Mouse (Mus musculus) lung, embryonic 16.5 days (tissue): ENCODE data around the gene Nhs. TPM values are rescaled to one million over a fixed set of nuclear protein-coding genes. Genes with fewer than 3 reads are reported as not detected.

Source experiments
- ATAC-seq: fragments of 200-750 bp; cut with Nextera tagmentation; 2 replicates; pipeline ENCODE4 v1.8.0; 2017; ENCODE audit warnings: low read depth, mild to moderate bottlenecking, moderate library complexity
- H3K27ac ChIP-seq: fragments of 300-500 bp; sonication (generic); 2 replicates; pipeline ENCODE4 v1.5.1; 2014; ENCODE audit warnings: mild to moderate bottlenecking, control low read depth, low read length
- H3K27me3 ChIP-seq: fragments of 300-500 bp; sonication (generic); 2 replicates; pipeline ENCODE4 v1.6.1; 2014; ENCODE audit warnings: low read depth, low read length, mixed read lengths; ENCODE audit not compliant: control insufficient read depth, insufficient read depth
- H3K36me3 ChIP-seq: fragments of 300-500 bp; sonication (generic); 2 replicates; pipeline ENCODE4 v1.6.1; 2014; ENCODE audit warnings: low read length; ENCODE audit not compliant: control insufficient read depth, insufficient read depth
- H3K4me1 ChIP-seq: fragments of 300-500 bp; sonication (generic); replicated peaks from 2 replicates; pipeline ENCODE4 v1.6.1; 2014; ENCODE audit warnings: low read length, mixed read lengths; ENCODE audit not compliant: control insufficient read depth, insufficient read depth
- H3K4me2 ChIP-seq: fragments of 300-500 bp; sonication (generic); 2 replicates; pipeline ENCODE4 v1.6.1; 2014; ENCODE audit warnings: low read depth, low read length, control low read depth
- H3K4me3 ChIP-seq: fragments of 300-500 bp; sonication (generic); 2 replicates; pipeline ENCODE4 v1.5.1; 2014; ENCODE audit warnings: mild to moderate bottlenecking, low read length, control low read depth
- H3K9ac ChIP-seq: fragments of 300-500 bp; sonication (generic); 2 replicates; pipeline ENCODE4 v1.6.1; 2014; ENCODE audit warnings: low read length, control low read depth
- H3K9me3 ChIP-seq: fragments of 300-500 bp; sonication (generic); 2 replicates; pipeline ENCODE4 v1.6.1; 2016; ENCODE audit warnings: low read length; ENCODE audit not compliant: control insufficient read depth
- WGBS: fragments of 180-500 bp; shearing (Covaris S2); extraction: QIAGEN DNeasy Blood & Tissue Kit; methylation state at CpG from one replicate; pipeline ENCODE4 v1.1.7; 2014; 5-methylcytosine and 5-hydroxymethylcytosine counted together
- polyA plus RNA-seq: library from polyadenylated mRNA; unstranded; fragments of >200 nt; fragmentation: Nextera tagmentation; extraction: Ambion mirVana; gene quantifications from 2 replicates; pipeline ENCODE4 v1.2.1, GENCODE M21; 2015

Gene Nhs
- polyA plus RNA-seq, 1 experiment from 2014 or later = 1.0 TPM

GRCm38 (mm10) chrX:162044109-162044508 lies 115.4 kb downstream of the Nhs start:
- no peak overlapping the region for H3K4me2 ChIP-seq
- no peaks in the 10 kb centered on the region for H3K27me3 ChIP-seq
- no peaks in the 10 kb centered on the region for H3K9me3 ChIP-seq
- H3K27ac ChIP-seq = no peak overlapping the region
- no peak overlapping the region for H3K4me3 ChIP-seq
- no peak for ATAC-seq
- H3K4me1 ChIP-seq = no peaks in the 10 kb centered on the region
- H3K36me3 ChIP-seq = no peaks in the 10 kb centered on the region
- no peak overlapping the region for H3K9ac ChIP-seq

GRCm38 (mm10) chrX:162025210-162025953 lies 134.1 kb downstream of the Nhs start:
- H3K4me3 ChIP-seq = no peak overlapping the region
- peaks cover 3% of the 10 kb centered on the region; the same call in 1 of the 2 replicates for H3K4me1 ChIP-seq
- no peak for ATAC-seq
- 35% methylated on average over 13 of the region's 13 CpGs for WGBS
- 0 out of 2 replicates have a peak overlapping the region, but pooled peaks have one; percentile 3 for H3K4me2 ChIP-seq
- H3K27ac ChIP-seq = no peak overlapping the region
- H3K27me3 ChIP-seq = peaks cover 15% of the 10 kb centered on the region
- H3K36me3 ChIP-seq = no peaks in the 10 kb centered on the region
- no peaks in the 10 kb centered on the region for H3K9me3 ChIP-seq
- H3K9ac ChIP-seq = no peak overlapping the region

- Histone ChIP-seq H3K36me3 (no peaks in the 10 kb centered on the region), H3K9me3 (no peaks in the 10 kb centered on the region), H3K4me3 (no peak overlapping the region), H3K27me3 (peaks cover 15% of the 10 kb centered on the region), H3K4me1 (peaks cover 3% of the 10 kb centered on the region; the same call in 1 of the 2 replicates), H3K27ac (no peak overlapping the region), H3K4me2 (no peak overlapping the region), H3K9ac (no peak overlapping the region)
- no peak for ATAC-seq
- WGBS = 67% methylated on average over 3 of the region's 3 CpGs
Observed at GRCm38 (mm10) chrX:162021724-162022123, 137.8 kb downstream of the Nhs start.

GRCm38 (mm10) chrX:162020039-162020566 lies 139.4 kb downstream of the Nhs start:
- H3K9me3 ChIP-seq = no peaks in the 10 kb centered on the region
- no peaks in the 10 kb centered on the region for H3K36me3 ChIP-seq
- no peak overlapping the region for H3K9ac ChIP-seq
- no peak overlapping the region for H3K4me2 ChIP-seq
- no peak overlapping the region for H3K4me3 ChIP-seq
- H3K27ac ChIP-seq = no peak overlapping the region
- H3K4me1 ChIP-seq = no peaks in the 10 kb centered on the region
- no peak for ATAC-seq
- peaks cover 17% of the 10 kb centered on the region for H3K27me3 ChIP-seq
- WGBS = 70% methylated on average over 3 of the region's 3 CpGs

DNA sequence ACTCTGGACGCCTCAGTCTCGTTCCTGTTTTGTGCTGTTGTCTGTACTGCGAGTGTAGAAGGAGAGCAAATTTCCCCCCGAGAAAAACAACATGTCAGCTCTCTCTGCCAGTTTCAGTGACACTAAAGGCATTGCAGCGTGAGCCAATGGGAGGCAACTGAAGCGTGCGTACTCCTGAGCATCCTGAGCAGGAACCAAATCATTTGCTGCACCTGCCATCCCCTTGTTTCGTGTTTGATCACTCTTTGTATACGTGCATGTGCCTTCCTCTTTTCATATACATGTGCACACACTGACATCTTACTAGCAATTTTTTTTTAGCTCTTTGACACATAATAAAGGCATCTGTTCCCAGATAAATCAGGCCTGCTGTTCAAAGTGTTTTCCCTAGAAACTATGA lies 142.1 kb downstream of the Nhs start:
- H3K27me3 ChIP-seq = peaks cover 21% of the 10 kb centered on the region

GRCm38 (mm10) chrX:162012570-162012969 lies 147.0 kb downstream of the Nhs start:
- Histone ChIP-seq H3K9ac (no peak overlapping the region), H3K4me2 (no peak overlapping the region), H3K27me3 (peaks cover 14% of the 10 kb centered on the region), H3K4me3 (no peak overlapping the region), H3K36me3 (no peaks in the 10 kb centered on the region), H3K27ac (no peak overlapping the region), H3K9me3 (no peaks in the 10 kb centered on the region), H3K4me1 (no peaks in the 10 kb centered on the region)
- 45% methylated on average over 4 of the region's 4 CpGs for WGBS
- peak; percentile 66; the same call in 1 of the 2 replicates for ATAC-seq

More for the DNA sequence above, 142.1 kb downstream of the Nhs start:
- H3K4me3 ChIP-seq = no peak overlapping the region
- H3K9me3 ChIP-seq = no peaks in the 10 kb centered on the region
- no peak overlapping the region for H3K4me2 ChIP-seq
- H3K27ac ChIP-seq = no peak overlapping the region
- ATAC-seq = no peak
- H3K36me3 ChIP-seq = no peaks in the 10 kb centered on the region
- WGBS = 53% methylated on average over 9 of the region's 9 CpGs
- H3K4me1 ChIP-seq = no peaks in the 10 kb centered on the region
- no peak overlapping the region for H3K9ac ChIP-seq

DNA sequence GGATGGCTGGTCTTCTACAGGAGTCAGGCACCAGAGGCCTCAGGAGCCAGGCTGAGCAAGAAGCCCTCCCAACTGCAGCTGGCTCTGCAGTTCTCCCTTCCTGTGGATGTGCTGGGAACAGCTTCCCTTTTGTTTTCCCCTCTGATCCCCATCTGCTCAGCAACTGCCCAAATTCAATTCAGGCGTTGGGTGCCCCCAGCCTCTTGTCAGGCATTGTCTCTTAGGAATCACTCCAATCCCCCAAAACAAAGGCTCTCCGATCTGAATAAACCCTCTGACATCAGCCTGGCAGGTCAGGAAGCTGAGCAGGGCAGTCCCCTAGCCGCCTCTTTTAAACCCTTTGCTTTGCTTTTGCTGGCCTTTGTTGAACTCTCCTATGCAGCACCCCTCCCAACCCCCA lies 149.7 kb downstream of the Nhs start:
- WGBS = 41% methylated on average over 3 of the region's 3 CpGs
- Histone ChIP-seq H3K4me3 (no peak overlapping the region), H3K4me2 (no peak overlapping the region), H3K36me3 (no peaks in the 10 kb centered on the region), H3K27me3 (peaks cover 10% of the 10 kb centered on the region), H3K9ac (no peak overlapping the region), H3K4me1 (no peaks in the 10 kb centered on the region), H3K27ac (no peak overlapping the region), H3K9me3 (no peaks in the 10 kb centered on the region)
- no peak for ATAC-seq

- no peak for ATAC-seq
Observed at GRCm38 (mm10) chrX:162003818-162004217, 155.7 kb downstream of the Nhs start.

GRCm38 (mm10) chrX:161998876-161999275 lies 160.7 kb downstream of the Nhs start:
- no peak overlapping the region for H3K4me3 ChIP-seq
- 0 out of 2 replicates have a peak, but pooled peaks cover 2% of the 10 kb centered on the region for H3K27me3 ChIP-seq
- H3K4me1 ChIP-seq = peaks cover 4% of the 10 kb centered on the region; the same call in 1 of the 2 replicates
- ATAC-seq = no peak
- no peaks in the 10 kb centered on the region for H3K36me3 ChIP-seq
- 77% methylated on average over 3 of the region's 3 CpGs for WGBS
- H3K4me2 ChIP-seq = no peak overlapping the region
- no peak overlapping the region for H3K9ac ChIP-seq
- no peaks in the 10 kb centered on the region for H3K9me3 ChIP-seq
- no peak overlapping the region for H3K27ac ChIP-seq

More at GRCm38 (mm10) chrX:162003818-162004217, 155.7 kb downstream of the Nhs start:
- H3K9me3 ChIP-seq = no peaks in the 10 kb centered on the region
- 52% methylated on average over 1 of the region's 1 CpGs for WGBS
- H3K4me1 ChIP-seq = no peaks in the 10 kb centered on the region
- no peaks in the 10 kb centered on the region for H3K36me3 ChIP-seq
- no peak overlapping the region for H3K4me2 ChIP-seq
- H3K4me3 ChIP-seq = no peak overlapping the region
- H3K27ac ChIP-seq = no peak overlapping the region
- peaks cover 3% of the 10 kb centered on the region for H3K27me3 ChIP-seq
- H3K9ac ChIP-seq = no peak overlapping the region
